Mouse (Mus musculus) hindbrain, embryonic 11.5 days (tissue): Measurements from ENCODE around the gene Tie1. TPM values are rescaled to one million over a fixed set of nuclear protein-coding genes. Genes with fewer than 3 reads are reported as not detected.

ENCODE experiments used
- ATAC-seq: fragments of 200-750 bp; cut with Nextera tagmentation; 2 replicates; pipeline ENCODE4 v1.8.0; 2017; ENCODE audit warnings: mild to moderate bottlenecking, moderate TSS enrichment, moderate library complexity; ENCODE audit not compliant: low FRiP score
- DNase-seq: peaks from one replicate; pipeline ENCODE4 v3.0.0-alpha.2; 2015; ENCODE audit warnings: low spot score
- H3K27ac ChIP-seq: fragments of 300-500 bp; sonication (generic); 2 replicates; pipeline ENCODE4 v1.5.1; 2014; ENCODE audit warnings: mild to moderate bottlenecking, low read depth, low read length
- H3K27me3 ChIP-seq: fragments of 300-500 bp; sonication (generic); 2 replicates; pipeline ENCODE4 v1.6.1; 2014; ENCODE audit warnings: mild to moderate bottlenecking, low read length, moderate library complexity, mixed read lengths; ENCODE audit not compliant: control insufficient read depth, insufficient read depth
- H3K36me3 ChIP-seq: fragments of 300-500 bp; sonication (generic); 2 replicates; pipeline ENCODE4 v1.6.1; 2014; ENCODE audit warnings: mild to moderate bottlenecking, low read length, moderate library complexity, mixed read lengths; ENCODE audit not compliant: control insufficient read depth, insufficient read depth
- H3K4me1 ChIP-seq: fragments of 300-500 bp; sonication (generic); replicated peaks from 2 replicates; pipeline ENCODE4 v1.6.1; 2014; ENCODE audit warnings: low read length, mixed read lengths; ENCODE audit not compliant: control insufficient read depth, insufficient read depth
- H3K4me2 ChIP-seq: fragments of 300-500 bp; sonication (generic); replicated peaks from 2 replicates; pipeline ENCODE4 v1.6.1; 2014; ENCODE audit warnings: mild to moderate bottlenecking, low read depth, low read length
- H3K4me3 ChIP-seq: fragments of 300-500 bp; sonication (generic); 2 replicates; pipeline ENCODE4 v1.5.1; 2014; ENCODE audit warnings: low read depth, low read length
- H3K9ac ChIP-seq: fragments of 300-500 bp; sonication (generic); 2 replicates; pipeline ENCODE4 v1.6.1; 2014; ENCODE audit warnings: low read depth, low read length
- H3K9me3 ChIP-seq: fragments of 300-500 bp; sonication (generic); 2 replicates; pipeline ENCODE4 v1.6.1; 2016; ENCODE audit warnings: low read length; ENCODE audit not compliant: control insufficient read depth
- WGBS: fragments of 180-500 bp; shearing (Covaris S2); extraction: QIAGEN DNeasy Blood & Tissue Kit; methylation state at CpG from one replicate; pipeline ENCODE4 v1.1.7; 2014; 5-methylcytosine and 5-hydroxymethylcytosine counted together
- polyA plus RNA-seq: library from polyadenylated mRNA; unstranded; fragments of >200 nt; fragmentation: Nextera tagmentation; extraction: Ambion mirVana; gene quantifications from 2 replicates; pipeline ENCODE4 v1.2.1, GENCODE M21; 2014

Gene Tie1
- polyA plus RNA-seq: 8.8 and 12.2 TPM in 2 replicates

DNA sequence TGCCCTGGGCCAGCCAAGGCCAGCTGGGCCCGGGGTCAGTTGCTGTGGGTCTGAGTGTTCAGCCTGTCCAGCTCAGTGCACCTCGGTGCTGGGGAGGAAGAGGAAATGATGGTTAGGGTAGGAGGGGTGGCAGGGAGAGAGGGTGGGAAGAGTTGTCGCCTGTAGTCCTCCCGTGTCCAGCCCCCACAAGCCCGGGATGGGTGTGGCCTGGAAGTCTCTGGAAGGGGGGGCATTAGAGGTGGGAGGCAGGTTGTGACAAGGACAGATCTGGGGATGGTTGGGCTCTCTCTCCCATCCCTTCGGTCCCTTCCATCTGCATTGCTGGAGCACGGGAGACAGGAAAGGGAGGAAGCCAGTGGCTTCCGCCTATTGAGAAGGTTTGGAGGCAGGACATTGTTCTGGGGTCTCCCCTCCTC, at the start of gene Tie1:
Gene Tie1 (minus strand): TSS at position 345 of the 416 bp plus-strand sequence.
- WGBS: 80% methylated on average over 8 of the region's 8 CpGs
- ATAC-seq: peak; percentile 19; the same call in 1 of the 2 replicates
- H3K27me3 ChIP-seq: no peaks in the 10 kb centered on the region

DNA sequence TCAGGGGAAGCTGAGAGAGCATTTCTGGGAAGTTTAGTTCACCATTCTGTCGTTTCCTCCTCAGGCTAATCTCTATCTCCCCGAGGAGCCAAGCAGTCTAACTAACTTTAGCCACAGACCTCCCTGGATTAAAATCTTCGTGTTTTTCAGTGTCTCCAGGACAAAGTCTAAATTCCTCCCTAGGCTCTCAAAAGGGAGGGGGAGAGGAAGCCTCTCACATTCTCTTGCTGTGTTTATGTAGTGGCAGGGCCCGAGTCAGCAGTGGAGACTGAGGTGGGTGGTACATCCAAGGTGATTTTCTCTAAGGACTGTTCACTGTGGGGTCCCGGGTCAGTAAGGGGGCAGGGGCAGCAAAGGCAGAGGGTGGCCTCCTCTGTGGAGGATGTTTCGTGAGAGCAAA, 47.9 kb upstream of the Tie1 start:
- H3K27me3 ChIP-seq: no peaks in the 10 kb centered on the region
- no peak for ATAC-seq

More for the DNA sequence above, at the start of gene Tie1:
- H3K4me1 ChIP-seq: no peaks in the 10 kb centered on the region
- H3K9ac ChIP-seq: no peak within 1 kb of the TSS
- no peak within 1 kb of the TSS for H3K4me3 ChIP-seq
- DNase-seq: no peak
- no peaks in the 10 kb centered on the region for H3K36me3 ChIP-seq
- no peaks in the 10 kb centered on the region for H3K9me3 ChIP-seq
- no peak within 1 kb of the TSS for H3K27ac ChIP-seq
- H3K4me2 ChIP-seq: no peak within 1 kb of the TSS

DNA sequence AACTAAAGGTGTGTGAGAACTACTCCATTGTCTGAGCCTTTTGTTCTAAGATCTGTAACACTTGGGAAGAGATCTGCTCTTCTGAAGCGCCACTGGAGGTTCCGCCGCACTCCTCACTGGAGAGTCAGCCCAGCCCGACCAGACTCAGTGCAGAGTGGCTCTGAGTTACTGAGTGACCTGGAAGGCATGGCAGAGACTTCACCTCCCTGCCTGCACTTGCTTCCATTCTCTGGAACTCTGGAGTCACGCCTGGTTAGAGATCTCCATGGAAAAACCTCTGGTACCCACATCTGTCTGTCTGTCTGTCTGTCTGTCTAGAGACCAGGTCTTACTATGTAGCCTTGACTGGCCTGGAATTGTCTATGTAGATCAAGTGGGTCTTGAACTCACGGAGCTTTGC, 45.7 kb upstream of the Tie1 start:
- Histone ChIP-seq H3K4me2 (no peak overlapping the region), H3K4me1 (no peaks in the 10 kb centered on the region), H3K4me3 (no peak overlapping the region), H3K36me3 (no peaks in the 10 kb centered on the region), H3K27ac (no peak overlapping the region), H3K27me3 (no peaks in the 10 kb centered on the region), H3K9ac (no peak overlapping the region), H3K9me3 (no peaks in the 10 kb centered on the region)
- DNase-seq (no peak), ATAC-seq (no peak)
- WGBS: 78% methylated on average over 6 of the region's 6 CpGs

More for the DNA sequence above, 47.9 kb upstream of the Tie1 start:
- no peak for DNase-seq
- no peak overlapping the region for H3K27ac ChIP-seq
- H3K9ac ChIP-seq: no peak overlapping the region
- H3K4me2 ChIP-seq: no peak overlapping the region
- no peaks in the 10 kb centered on the region for H3K9me3 ChIP-seq
- H3K36me3 ChIP-seq: no peaks in the 10 kb centered on the region
- WGBS: 54% methylated on average over 6 of the region's 6 CpGs
- H3K4me3 ChIP-seq: no peak overlapping the region
- no peaks in the 10 kb centered on the region for H3K4me1 ChIP-seq

DNA sequence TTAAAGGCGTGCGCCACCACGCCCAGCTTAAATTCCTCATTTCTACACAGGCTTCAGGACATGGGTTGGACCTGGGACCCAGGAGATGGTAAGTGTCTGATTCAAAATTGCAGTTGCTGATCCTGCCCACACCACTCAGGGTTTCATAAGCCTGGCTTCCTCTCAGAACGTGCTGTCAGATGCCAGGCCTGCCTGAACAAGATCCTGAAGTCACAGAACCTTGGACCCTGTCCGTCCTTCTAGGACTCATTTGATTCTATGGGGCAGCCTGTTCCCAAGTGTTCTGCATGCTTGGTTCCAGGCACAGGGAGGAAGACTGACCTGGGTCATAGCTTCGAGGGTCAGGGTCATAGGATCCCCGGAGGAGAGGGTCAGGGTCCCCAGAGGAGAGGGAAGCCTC, 43.7 kb upstream of the Tie1 start:
- Histone ChIP-seq H3K9ac (no peak overlapping the region), H3K27me3 (no peaks in the 10 kb centered on the region), H3K27ac (no peak overlapping the region), H3K4me2 (no peak overlapping the region), H3K4me1 (no peaks in the 10 kb centered on the region), H3K4me3 (no peak overlapping the region), H3K36me3 (no peaks in the 10 kb centered on the region), H3K9me3 (no peaks in the 10 kb centered on the region)
- ATAC-seq (no peak), DNase-seq (no peak)
- 86% methylated on average over 7 of the region's 7 CpGs for WGBS

DNA sequence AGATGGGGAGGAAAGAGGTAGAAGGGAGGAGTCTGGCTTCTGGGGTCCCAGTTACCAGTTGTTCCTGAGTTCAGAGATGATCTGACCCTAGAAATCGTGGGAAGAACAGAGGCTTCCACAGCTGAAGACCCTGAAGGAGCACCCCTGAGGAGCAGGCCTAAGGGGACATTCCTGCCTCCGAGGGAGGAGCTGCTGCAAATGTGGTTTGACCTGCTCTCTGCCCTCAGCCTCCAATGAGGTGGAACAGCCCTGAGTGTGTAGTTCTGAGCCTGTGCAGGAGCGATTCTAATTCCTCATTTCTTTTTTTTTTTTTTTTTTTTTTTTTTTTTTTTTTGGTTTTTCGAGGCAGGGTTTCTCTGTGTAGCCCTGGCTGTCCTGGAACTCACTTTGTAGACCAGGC, 43.3 kb upstream of the Tie1 start:
- H3K27me3 ChIP-seq: no peaks in the 10 kb centered on the region
- H3K27ac ChIP-seq: no peak overlapping the region
- H3K36me3 ChIP-seq: no peaks in the 10 kb centered on the region
- no peak overlapping the region for H3K9ac ChIP-seq
- ATAC-seq (no peak), DNase-seq (no peak)
- 47% methylated on average over 3 of the region's 4 CpGs for WGBS
- no peaks in the 10 kb centered on the region for H3K4me1 ChIP-seq
- no peak overlapping the region for H3K4me2 ChIP-seq
- H3K9me3 ChIP-seq: no peaks in the 10 kb centered on the region
- H3K4me3 ChIP-seq: no peak overlapping the region

DNA sequence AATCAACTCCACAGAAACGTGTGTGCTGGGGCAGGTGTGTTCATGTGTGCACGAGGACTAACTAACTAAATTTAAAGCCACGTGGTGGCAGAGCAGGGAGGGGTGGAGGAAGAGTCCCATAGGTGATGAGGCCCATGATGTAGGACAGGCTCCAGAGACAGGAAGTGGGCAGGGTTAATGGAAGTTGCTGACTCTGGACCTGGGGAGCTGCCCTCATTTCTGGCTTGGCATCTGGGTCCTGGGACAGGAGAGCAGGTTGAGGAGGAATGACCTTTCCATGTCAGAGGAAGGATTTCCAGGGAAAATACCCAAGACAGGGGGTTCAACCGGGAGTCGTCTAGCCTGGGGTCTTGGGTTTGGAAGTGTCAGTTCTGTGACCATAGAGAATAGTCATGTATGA, 42.8 kb upstream of the Tie1 start:
- no peak for ATAC-seq
- H3K27me3 ChIP-seq: no peaks in the 10 kb centered on the region
- no peaks in the 10 kb centered on the region for H3K9me3 ChIP-seq
- no peak overlapping the region for H3K27ac ChIP-seq
- 86% methylated on average over 5 of the region's 5 CpGs for WGBS
- DNase-seq: no peak
- H3K4me2 ChIP-seq: no peak overlapping the region
- no peaks in the 10 kb centered on the region for H3K4me1 ChIP-seq
- H3K4me3 ChIP-seq: no peak overlapping the region
- no peak overlapping the region for H3K9ac ChIP-seq
- H3K36me3 ChIP-seq: no peaks in the 10 kb centered on the region

DNA sequence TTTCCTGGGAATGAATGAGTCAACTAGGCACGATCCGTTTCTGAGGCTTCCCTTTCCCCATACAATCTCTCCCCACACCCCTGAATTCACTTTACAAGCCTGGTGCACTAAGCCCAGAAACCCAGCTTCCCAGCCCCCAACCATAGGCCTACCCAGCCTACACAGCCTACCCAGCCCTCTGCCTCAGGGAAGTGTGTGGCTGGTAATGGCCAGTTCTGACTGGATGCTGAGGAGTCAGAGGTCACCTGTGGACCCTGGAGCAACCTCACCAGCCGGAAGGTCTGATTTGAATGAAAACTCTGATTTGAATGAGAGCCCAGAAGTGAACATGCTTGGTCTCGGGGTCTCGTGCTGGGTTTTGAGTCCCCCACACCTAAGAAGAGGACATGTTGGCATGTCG, 37.9 kb upstream of the Tie1 start:
- H3K4me1 ChIP-seq: no peaks in the 10 kb centered on the region
- H3K36me3 ChIP-seq: no peaks in the 10 kb centered on the region
- no peak overlapping the region for H3K4me3 ChIP-seq
- H3K27ac ChIP-seq: no peak overlapping the region
- no peaks in the 10 kb centered on the region for H3K9me3 ChIP-seq
- 84% methylated on average over 6 of the region's 6 CpGs for WGBS
- H3K9ac ChIP-seq: no peak overlapping the region
- H3K27me3 ChIP-seq: no peaks in the 10 kb centered on the region
- DNase-seq: no peak
- H3K4me2 ChIP-seq: no peak overlapping the region
- ATAC-seq: no peak

DNA sequence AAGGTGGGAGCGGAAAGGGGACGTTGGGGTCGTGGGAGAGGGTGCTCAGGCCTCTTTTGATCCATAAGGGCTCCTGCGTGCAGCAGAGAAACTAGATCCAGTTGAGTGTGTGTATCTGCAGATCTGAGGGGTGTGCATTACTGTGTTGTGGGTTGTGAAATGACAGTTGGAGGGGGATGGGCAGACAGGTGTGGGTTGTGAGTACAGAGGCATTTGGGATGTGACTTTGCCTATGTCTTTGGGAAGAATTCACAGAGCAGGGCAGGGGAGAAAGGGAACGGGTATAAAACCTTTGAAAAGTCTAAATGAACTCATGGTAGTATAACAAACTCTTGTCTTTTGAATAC, 37.4 kb upstream of the Tie1 start:
- H3K27me3 ChIP-seq: no peaks in the 10 kb centered on the region
- no peak overlapping the region for H3K27ac ChIP-seq
- no peaks in the 10 kb centered on the region for H3K9me3 ChIP-seq
- H3K4me2 ChIP-seq: no peak overlapping the region
- no peaks in the 10 kb centered on the region for H3K36me3 ChIP-seq
- 55% methylated on average over 5 of the region's 5 CpGs for WGBS
- H3K9ac ChIP-seq: no peak overlapping the region
- DNase-seq: no peak
- no peaks in the 10 kb centered on the region for H3K4me1 ChIP-seq
- H3K4me3 ChIP-seq: no peak overlapping the region
- no peak for ATAC-seq

DNA sequence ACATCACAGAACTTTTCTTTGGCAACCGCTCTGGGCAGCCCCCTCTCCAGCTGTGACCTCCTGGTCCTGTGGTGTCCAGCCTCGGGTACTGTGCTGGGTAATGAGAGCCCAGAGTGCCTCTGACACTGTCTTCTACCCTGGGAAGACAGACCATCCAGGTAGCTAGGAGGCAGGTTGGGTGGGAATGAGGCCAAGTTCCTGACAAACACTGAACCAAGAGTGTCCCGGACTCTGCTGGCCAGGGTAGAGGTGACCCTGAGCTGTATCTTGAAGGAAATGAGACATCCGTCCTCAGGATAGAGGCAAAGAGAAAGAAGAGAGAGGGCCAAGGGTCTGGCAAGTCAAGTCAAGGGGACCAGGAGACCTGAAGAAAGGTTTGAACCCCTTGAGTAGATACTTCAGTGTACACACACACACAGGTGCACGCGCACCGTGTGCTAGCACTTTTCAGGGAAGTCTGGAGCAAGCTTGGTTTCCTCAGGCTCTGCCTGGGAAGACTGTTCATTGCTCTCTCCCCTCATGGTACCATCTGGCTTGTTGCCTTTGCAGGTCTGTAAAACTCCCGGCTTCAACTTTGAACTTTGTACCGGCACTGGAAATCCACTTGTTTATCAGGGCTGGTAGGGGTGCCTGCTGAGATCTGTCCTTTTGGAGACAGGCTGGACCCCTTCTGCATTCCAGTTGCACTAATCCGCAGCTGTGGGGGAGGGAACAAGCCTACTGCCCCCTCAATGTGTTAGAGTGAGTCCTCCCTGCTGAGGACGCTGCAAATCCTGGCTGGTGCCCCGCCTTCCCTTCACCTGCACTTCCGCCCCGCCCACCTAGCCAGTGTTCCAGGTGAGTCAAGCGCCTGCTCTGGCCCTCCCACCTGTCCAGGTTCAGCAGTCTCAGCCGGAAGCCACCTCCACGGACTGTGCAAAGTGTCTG, 36.8 kb upstream of the Tie1 start, which contains the start of gene 2610528J11Rik:
Gene 2610528J11Rik (plus strand): TSS at position 592 of the 927 bp plus-strand sequence.
- Histone ChIP-seq H3K9me3 (no peaks in the 10 kb centered on the region), H3K4me1 (no peaks in the 10 kb centered on the region), H3K9ac (no peak within 1 kb of the TSS), H3K36me3 (no peaks in the 10 kb centered on the region), H3K4me2 (no peak within 1 kb of the TSS), H3K27me3 (no peaks in the 10 kb centered on the region), H3K27ac (no peak within 1 kb of the TSS), H3K4me3 (no peak within 1 kb of the TSS)
- no peak for ATAC-seq
- no peak for DNase-seq
- 48% methylated on average over 17 of the region's 17 CpGs for WGBS
